Mouse (Mus musculus) T-cell, adult 2 months (primary cell): ENCODE results near the gene Zcchc9.

ENCODE experiments used
- DNase-seq: peaks from one replicate; pipeline ENCODE4 v3.0.0; 2022; ENCODE audit warnings: low spot score

Zcchc9 gene

DNA sequence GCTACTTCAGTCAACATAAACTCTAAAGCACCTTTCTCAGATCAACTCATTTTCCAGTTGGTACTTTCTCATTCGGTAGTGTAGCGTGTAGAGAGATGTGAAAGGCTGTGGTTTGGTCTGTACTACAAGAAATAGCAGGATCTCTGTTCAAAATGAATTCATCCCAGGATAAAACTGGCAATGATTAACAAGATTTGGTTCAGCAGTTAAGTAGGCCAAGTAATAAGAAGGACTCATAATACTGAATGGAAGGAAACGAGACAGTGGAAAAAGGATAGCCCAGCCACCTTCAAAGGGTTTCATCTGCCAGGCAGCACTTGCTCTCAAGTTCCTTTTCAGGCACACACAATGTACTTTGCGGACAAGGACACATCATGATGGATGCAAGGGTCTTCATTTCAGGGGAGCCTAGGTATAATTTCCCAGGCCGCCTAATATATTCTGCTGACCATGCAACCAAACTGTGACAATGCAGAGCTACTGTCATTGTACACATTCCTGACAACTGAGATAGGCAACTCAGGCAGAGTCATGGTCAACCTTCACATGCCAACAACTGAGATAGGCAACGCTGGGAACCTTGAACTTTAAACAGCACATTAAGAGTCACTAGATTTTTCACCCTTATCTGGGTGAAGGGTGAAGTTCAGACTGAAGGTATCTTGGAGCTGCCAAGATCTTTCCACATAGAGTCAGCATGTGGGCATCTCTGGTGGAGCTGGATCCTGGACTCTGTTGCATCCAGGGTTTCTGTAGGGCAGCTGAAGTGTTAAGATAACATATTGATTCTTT, 45.7 kb downstream of the Zcchc9 start:
- no peak for DNase-seq

- no peak for DNase-seq
These were observed 47.0 kb downstream of the Zcchc9 start for GRCm38 (mm10) chr13:91760302-91761050.

- DNase-seq: no peak
These were observed 47.7 kb downstream of the Zcchc9 start for GRCm38 (mm10) chr13:91759791-91760190.

- no peak for DNase-seq
These were observed 49.0 kb downstream of the Zcchc9 start for GRCm38 (mm10) chr13:91758316-91759048.

DNA sequence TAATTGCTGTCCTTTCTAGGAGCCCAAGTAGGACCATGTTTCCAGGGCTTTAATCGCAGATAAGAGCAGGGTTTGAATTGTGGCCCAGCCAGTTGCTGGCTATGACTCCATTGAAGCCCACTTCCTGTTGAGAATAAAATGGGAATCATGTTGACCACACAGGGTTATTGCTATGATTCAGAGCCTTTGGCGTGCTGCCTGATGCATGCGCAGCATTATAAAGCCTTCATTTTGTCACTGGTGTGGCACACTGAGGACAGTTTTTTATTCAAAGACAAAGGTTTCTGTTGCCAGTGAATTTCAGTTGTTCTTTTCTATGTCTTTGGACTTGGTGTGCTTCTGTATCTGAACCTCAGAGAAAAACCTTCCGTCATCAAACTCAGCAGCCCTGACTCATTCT, 51.3 kb downstream of the Zcchc9 start:
- no peak for DNase-seq

- DNase-seq: no peak
These were observed 52.7 kb downstream of the Zcchc9 start for GRCm38 (mm10) chr13:91754762-91755161.

GRCm38 (mm10) chr13:91753724-91754123, 53.8 kb downstream of the Zcchc9 start:
- DNase-seq: no peak

DNA sequence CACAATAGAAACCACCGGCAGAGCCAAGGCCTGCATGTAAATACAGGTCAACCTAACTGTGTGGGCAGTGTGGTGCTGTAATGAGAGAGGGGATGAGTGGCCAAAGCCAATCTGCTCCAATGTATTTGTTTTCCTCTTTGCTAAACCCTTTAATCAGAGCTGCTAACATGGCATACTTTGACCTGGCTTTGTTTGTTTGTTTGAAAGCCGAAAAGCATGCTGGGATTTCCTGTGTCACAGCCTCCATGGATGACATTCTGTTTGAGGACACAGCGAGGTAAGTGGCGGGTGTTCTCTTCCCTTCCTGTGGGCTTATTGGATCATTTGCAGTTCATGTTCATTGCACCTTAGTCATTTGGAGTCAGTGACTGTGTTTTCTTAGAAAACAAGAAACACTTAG, 57.5 kb downstream of the Zcchc9 start:
- DNase-seq: no peak

GRCm38 (mm10) chr13:91748401-91748800, 59.1 kb downstream of the Zcchc9 start:
- no peak for DNase-seq
